ENCODE assay signal across 24 mouse cellular contexts in genomic region chr11:31608458-31608857, GRCm38 (mm10).
"Had no signal": no experiment of that assay in that cellular context is flagged by ENCODE, and none has a peak within 500 bp of the region (broad histone marks: within the 10 kb centered on the region; RNA-seq: fewer than 3 reads in every experiment).

No protein-coding gene starts in this region.

- H3K36me3 ChIP-seq: limb, embryonic 13.5 days; liver, embryonic 13.5 days; midbrain, embryonic 12.5 days; midbrain, embryonic 15.5 days; neural tube, embryonic 12.5 days; neural tube, embryonic 15.5 days had no signal

- H3K9ac ChIP-seq: limb, embryonic 13.5 days; liver, embryonic 13.5 days; lung, embryonic 14.5 days; midbrain, embryonic 12.5 days; midbrain, embryonic 15.5 days; neural tube, embryonic 12.5 days; neural tube, embryonic 15.5 days had no signal

- ATAC-seq: intestine, embryonic 16.5 days; midbrain, embryonic 15.5 days had no signal

- H3K4me1 ChIP-seq: liver, embryonic 13.5 days; megakaryocyte, embryonic 14.5 days; midbrain, embryonic 12.5 days; midbrain, embryonic 15.5 days; neural tube, embryonic 12.5 days; neural tube, embryonic 15.5 days had no signal

- H3K27ac ChIP-seq: layer of hippocampus, adult 2 months; left cerebral cortex, adult 2 months; limb, embryonic 13.5 days; liver, embryonic 13.5 days; midbrain, embryonic 12.5 days; midbrain, embryonic 15.5 days; neural tube, embryonic 12.5 days; neural tube, embryonic 15.5 days had no signal

- H3K4me2 ChIP-seq: limb, embryonic 13.5 days; liver, embryonic 13.5 days; lung, embryonic 14.5 days; midbrain, embryonic 12.5 days; midbrain, embryonic 15.5 days; neural tube, embryonic 12.5 days; neural tube, embryonic 15.5 days had no signal

- DNase-seq: kidney, adult 18-20 months; kidney, postnatal 25 days; layer of hippocampus, adult 9-11 months; left cerebral cortex, postnatal 4 days; liver; liver, embryonic 13.5 days; lung, embryonic 14.5 days; lung, postnatal 10 days; lung, postnatal 36 days; right cerebral cortex, adult 18-20 months; right cerebral cortex, postnatal 14 days; right cerebral cortex, postnatal 4 days; thymus, adult 2 months; thymus, postnatal 14 days; thymus, postnatal 4 days had no signal

- H3K27me3 ChIP-seq: limb, embryonic 13.5 days; liver, embryonic 13.5 days; midbrain, embryonic 12.5 days; midbrain, embryonic 15.5 days; neural tube, embryonic 12.5 days; neural tube, embryonic 15.5 days had no signal

- H3K4me3 ChIP-seq: layer of hippocampus, adult 2 months; left cerebral cortex, adult 2 months; limb, embryonic 13.5 days; liver, embryonic 13.5 days; megakaryocyte, embryonic 14.5 days; midbrain, embryonic 12.5 days; midbrain, embryonic 15.5 days; neural tube, embryonic 12.5 days; neural tube, embryonic 15.5 days had no signal

- H3K9me3 ChIP-seq: limb, embryonic 13.5 days; liver, embryonic 13.5 days; megakaryocyte, embryonic 14.5 days; midbrain, embryonic 12.5 days; midbrain, embryonic 15.5 days; neural tube, embryonic 12.5 days; neural tube, embryonic 15.5 days had no signal
